Mouse (Mus musculus): ENCODE data around the gene Zmynd10. TPM values are rescaled to one million over a fixed set of nuclear protein-coding genes. Genes with fewer than 3 reads are reported as not detected.
"Not testable (repeated sequence)": the region's sequence is repeated elsewhere in the genome, so short reads cannot be mapped to it uniquely, and the experiment has no call there.

Gene Zmynd10
- total RNA-seq, 2 experiments from 2014 or later: not detected

DNA sequence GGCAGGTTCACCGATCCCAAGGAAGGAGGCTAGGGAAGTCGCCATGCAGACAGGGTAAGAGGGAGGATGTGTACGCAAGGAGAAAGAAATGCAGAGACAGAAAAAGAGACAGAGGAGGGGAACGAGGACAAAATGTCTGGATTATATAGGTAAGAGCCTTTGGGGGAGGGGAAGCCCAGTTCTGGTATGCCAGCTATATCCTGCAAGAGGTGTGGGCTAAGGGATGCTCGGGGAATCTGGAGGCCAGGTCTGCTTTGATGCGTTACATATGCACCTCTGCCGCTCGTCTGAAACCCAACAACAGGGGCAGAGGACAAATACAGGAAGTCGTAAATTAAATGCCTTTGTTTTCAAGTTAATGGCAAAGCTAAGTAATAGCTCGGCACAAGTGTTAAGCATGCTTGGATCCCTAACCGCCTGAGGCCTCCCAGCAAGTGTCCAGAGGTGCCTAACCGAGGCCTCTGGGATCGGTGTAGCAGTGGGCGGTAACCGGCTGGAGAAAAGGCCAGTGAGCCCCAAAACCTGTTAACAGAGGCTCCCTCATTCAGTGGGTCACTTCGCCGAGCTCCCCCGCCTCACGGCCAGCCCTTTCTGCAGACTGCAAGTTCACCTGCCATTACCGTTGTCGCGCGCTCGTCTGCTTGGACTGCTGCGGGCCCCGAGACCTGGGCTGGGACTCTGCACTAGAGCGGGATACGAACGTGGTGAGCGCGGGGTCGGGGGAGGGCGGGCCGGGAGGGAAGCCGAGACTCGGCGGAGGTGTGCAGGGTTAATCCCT, 6.6 kb downstream of the Zmynd10 start:
- no peak for ATAC-seq (ENCODE audit: poor library complexity, severe bottlenecking)

DNA sequence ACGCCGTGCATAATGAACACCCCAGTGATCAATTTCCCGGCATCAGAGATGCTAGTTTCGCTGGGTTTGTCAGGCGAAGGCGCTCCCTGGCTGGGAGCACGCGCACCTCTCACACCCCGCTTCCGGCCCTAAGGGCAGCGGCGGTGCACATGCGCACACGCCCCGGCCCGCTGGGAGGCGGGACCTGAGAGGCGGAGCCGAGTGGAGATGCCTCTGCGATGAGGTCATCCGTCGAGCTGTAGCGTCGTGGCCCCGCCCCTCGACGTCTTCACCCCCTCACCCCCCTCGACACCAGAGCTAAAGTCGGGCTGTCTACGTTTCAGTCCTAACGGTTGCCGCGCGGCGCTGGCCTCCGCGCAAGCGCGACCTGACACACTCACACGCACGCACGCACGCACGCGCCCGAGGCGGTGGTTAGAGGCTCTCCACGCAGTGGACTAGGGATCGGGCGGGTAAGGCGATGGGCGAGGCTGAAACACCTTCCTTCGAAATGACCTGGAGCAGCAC, 7.3 kb downstream of the Zmynd10 start:
- peak; percentile 78 for ATAC-seq (ENCODE audit: poor library complexity, severe bottlenecking)

- ATAC-seq (ENCODE audit: poor library complexity, severe bottlenecking): peak; percentile 31
Observed at GRCm38 (mm10) chr9:107555031-107555457, 7.9 kb downstream of the Zmynd10 start.

DNA sequence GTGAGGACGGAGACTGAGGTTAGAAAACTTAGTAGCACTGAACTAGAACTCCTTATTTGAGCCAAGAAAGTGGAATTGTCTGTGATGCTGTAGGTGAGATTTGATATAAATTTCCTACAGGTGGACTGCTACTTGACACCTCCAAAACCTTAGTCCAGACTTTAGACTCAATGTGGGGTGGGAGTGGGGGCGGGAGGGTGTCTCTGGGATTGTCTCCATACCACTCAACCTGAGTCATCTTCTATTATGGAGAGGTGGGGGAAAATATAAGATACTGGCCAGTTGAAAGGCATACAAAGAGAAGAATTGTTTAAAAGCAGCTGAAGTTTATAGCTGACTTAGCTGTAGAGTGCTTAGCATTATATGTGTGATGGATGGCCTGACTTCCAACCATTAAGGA, 8.6 kb downstream of the Zmynd10 start:
- no peak for ATAC-seq (ENCODE audit: poor library complexity, severe bottlenecking)

DNA sequence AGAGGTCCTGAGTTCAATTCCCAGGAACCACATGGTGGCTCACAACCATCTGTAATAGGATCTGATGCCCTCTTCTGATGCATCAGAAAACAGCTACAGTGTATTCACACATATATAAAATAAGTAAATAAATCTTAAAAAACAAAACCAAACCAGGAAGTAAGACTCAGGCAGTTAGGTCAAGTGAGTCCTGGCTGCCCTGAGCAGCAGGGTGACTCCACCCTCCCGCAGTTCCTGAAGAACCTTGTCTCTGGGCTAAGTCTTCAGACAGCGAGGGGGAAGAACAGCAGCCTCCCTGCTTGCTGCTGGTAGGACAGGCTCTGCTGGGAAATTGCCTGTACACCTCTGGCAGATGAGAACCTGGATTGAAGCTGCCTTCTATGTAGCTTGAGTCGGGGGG, 9.2 kb downstream of the Zmynd10 start:
- peak; percentile 17; the same call in 1 of the 2 replicates for ATAC-seq (ENCODE audit: poor library complexity, severe bottlenecking)

- peak; percentile 98 for ATAC-seq (ENCODE audit: poor library complexity, severe bottlenecking)
Observed at GRCm38 (mm10) chr9:107563029-107563581, 16.0 kb downstream of the Zmynd10 start, which contains the start of gene Tusc2. TSS of gene Tusc2 (plus strand) at chr9:107563255.

DNA sequence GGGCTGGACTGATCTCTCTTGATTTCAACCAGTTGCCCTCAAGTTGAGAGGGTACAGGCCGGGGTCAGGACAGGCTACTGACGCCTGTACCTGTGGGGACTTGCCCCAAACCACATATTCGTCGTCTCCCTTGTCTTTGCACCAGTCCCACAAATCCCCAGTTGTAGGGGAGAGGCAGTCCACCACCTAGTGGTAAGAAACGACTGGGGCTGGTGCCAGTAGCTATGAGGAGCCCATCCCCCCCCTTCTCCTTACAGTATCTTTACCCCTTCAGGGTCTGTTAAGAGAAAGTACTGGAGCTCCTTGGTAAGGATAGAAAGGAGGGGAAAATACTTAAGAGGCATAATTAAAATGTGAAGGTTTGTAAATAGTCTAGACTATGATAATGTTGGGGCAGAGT, 18.5 kb downstream of the Zmynd10 start:
- ATAC-seq (ENCODE audit: poor library complexity, severe bottlenecking): not testable (repeated sequence)

DNA sequence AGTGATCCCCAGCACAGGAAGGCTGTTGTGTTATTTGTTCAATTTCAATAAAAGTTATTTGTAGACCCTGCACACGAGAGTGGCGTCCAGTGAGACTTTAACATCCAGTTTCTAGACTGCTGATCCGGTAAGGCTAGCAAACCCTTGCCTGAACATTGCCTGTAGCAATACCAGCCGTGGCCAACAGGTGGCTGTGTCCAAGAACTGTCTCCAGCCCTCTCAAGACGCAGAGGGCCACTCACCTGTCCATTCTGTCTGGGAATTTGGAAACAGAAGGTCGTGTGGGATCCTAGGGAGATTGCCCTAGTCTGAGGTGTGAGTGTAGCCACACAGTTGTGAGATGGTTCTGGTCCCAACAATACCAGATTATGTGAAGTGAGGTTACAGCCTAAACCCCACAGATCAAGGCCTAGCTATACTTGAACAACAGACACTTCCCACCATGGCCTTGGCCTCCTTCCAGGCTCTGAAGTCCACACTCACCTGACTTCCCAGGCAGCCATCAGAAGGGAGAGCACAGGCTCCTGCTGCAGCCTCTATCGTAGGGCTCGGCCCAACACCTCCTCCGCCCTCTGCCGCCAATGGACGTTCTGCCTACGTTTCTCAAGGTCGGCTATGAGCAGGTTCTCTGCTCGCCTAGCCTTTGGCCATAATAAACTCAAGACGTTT, 19.1 kb downstream of the Zmynd10 start:
- ATAC-seq (ENCODE audit: poor library complexity, severe bottlenecking): peak; percentile 28; the same call in 1 of the 2 replicates

DNA sequence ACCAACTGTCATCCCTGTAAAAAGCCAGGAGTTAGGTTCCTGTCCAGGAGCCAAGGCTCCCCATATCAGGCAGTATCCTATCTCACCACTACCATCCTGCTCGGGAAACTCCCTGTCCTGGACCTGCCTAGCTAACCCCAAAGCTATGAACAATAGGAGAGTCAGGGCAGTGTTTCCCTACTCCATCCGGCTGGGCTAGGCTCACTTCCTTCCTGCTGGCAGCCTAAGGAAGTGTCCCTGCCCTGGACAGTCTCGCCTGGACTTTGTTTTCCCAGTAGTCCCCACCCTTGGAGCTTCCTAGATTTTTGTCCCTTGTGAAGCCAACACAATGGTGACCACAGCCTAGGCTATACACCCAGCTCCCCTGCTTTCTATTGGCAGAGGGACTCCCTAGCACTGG, 19.8 kb downstream of the Zmynd10 start:
- ATAC-seq (ENCODE audit: poor library complexity, severe bottlenecking): no peak

DNA sequence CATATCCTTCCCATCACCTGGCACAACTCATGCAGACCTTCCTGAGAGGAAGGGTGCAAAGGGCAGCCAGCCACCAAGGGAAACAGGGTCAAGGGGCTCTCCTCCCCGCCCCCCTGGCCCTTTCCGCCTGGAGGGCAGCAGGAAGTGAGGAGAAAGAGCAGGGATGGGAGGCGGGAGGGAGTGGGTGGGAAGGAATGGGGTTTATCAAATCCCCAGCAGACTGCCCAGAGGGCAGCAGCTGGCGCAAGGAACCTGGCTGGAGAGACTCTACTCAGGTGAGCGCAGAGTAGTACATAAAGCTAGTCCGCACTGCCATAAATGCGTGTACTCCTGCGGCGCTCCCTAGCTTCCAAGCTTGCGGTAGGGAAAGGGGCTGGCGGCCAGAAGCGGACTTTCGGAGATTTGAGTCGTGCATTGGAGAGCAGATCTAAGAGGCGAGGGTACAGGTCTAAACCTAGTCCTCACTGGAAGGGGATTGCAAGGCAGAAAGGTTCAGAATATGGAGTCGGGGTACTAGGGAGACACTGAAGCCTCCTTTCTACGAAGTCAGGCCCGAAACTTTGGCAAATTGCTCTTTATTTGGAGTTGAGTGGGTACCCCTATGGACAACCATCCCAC, 20.7 kb downstream of the Zmynd10 start, which contains the start of gene Hyal2:
Hyal2 (plus strand) TSS at position 244 of the 618 bp plus-strand sequence.
- no peak for ATAC-seq (ENCODE audit: poor library complexity, severe bottlenecking)

DNA sequence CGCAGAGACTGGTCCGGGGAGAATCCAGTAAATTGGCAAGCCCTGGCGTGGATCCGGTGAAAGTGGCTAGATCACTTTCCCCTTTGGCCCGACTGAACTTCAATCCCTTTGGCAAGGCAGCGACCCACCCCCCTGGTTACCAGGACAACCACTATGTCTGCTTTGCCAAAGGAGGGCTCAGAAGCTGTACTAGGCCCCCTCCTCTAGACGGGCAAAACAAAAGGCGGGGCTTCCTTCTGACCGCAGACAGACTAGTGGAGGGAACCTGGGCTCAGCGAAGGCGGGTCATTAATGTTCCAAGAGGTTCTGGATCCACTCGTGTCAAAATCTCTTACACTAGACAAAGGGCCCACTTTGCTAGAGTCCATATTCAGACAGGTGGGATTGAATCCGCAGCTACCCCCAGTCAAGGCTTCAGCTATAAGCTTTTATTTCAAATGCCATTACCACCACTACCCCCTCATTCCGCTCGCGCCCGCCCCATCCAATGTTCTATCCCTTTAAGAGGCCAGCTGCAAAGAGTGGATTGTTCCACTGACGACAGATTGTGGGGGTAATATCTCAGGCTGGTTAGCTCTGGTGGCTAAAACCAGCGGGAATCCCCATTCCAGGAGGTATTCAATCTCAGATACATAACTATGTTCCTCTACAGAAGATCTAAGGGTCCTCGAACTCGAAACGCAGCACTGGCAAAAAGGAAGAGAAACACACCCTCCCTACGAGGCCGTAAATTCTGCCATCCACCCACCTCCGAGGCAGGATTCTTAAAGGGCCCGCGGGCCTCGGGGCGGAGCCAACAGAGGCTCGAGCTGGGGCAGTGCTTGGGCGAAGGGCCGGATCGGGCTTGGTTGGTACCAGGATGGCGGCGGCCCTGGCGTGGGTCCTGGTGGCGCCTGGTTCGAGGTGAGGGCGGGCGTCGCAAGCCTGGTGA, 21.5 kb downstream of the Zmynd10 start:
- ATAC-seq (ENCODE audit: poor library complexity, severe bottlenecking): peak; percentile 81

GRCm38 (mm10) chr9:107569270-107569669, 22.2 kb downstream of the Zmynd10 start:
- peak; percentile 20 for ATAC-seq (ENCODE audit: poor library complexity, severe bottlenecking)

GRCm38 (mm10) chr9:107570016-107570415, 22.9 kb downstream of the Zmynd10 start:
- no peak for ATAC-seq (ENCODE audit: poor library complexity, severe bottlenecking)

DNA sequence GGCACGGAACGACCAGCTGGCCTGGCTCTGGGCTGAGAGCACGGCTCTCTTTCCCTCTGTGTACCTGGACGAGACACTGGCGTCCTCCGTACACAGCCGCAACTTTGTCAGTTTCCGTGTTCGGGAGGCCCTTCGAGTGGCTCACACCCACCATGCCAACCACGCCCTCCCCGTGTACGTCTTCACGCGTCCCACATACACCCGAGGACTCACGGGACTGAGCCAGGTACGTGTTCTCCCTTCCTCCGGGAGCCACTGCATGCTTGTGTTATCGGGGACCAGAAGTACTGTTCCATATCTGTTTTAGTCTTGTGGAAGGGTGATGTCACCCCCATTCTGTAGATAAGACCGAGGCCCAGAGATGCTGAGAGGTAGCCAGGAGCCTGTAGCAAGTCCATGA, 23.7 kb downstream of the Zmynd10 start:
- ATAC-seq (ENCODE audit: poor library complexity, severe bottlenecking): no peak

DNA sequence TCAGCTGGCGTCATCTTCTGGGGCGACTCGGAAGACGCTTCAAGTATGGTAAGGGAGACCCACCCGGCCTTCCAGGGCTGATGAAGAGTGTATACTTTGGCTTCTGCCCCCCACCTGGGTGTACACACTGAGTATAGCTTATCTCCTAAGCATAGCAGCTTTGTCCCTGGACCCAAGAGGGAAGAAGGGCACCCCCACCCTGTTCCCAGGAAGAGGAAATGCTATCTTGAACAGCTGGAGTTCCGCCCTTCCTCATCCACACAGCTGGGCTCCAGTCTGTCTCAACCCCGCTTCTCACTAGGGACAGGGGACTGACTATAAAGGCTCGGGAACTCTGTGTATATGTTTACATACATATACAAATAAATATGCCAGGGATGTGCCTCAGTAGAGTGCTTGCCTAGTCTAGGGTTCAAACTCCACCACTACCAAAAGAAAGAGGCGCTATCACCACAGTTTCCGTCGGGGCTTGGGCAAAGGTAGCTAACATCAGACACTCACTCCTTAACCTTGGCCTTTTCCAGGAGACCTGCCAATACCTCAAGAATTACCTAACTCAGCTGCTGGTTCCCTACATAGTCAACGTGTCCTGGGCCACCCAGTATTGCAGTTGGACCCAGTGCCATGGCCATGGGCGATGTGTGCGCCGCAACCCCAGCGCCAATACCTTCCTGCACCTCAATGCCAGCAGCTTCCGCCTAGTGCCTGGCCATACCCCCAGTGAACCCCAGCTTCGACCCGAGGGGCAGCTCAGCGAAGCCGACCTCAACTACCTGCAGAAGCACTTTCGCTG, 24.6 kb downstream of the Zmynd10 start:
- no peak for ATAC-seq (ENCODE audit: poor library complexity, severe bottlenecking)

DNA sequence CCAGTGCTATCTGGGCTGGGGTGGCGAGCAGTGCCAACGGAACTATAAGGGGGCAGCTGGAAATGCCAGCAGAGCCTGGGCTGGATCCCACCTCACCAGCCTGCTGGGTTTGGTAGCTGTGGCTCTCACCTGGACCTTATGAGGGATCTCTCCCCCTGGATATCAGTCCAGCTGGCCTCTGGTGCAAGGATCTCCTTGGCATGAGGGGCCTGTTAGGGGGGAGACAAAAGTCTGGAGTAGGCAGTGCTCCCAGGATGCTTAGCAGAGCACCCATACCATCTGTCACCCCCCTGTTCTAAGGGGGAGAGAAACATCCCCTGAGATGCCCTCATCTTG, 25.2 kb downstream of the Zmynd10 start:
- no peak for ATAC-seq (ENCODE audit: poor library complexity, severe bottlenecking)

DNA sequence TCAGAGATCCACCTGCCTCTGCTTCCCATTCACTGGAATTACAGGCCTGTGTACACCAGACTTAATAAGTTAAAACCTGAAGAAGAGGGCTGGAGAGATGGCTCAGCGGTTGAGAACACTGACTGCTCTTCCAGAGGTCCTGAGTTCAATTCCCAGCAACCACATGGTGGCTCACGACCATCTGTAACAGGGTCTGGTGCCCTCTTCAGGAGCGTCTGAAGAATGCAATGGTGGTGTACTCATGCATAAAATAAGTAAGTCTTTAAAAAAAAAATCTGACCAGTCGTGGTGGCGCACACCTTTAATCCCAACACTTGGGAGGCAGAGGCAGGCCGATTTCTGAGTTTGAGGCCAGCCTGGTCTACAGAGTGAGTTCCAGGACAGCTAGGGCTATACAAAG, 26.7 kb downstream of the Zmynd10 start:
- ATAC-seq (ENCODE audit: poor library complexity, severe bottlenecking): not testable (repeated sequence)

- ATAC-seq (ENCODE audit: poor library complexity, severe bottlenecking): no peak
Observed at GRCm38 (mm10) chr9:107575579-107576356, 28.7 kb downstream of the Zmynd10 start.
